Mouse (Mus musculus) CH12F3 (cell line): Measurements from ENCODE around the gene Spata5.

Source experiments
- in situ Hi-C: fragments of 300-500 bp; cut with MboI; formaldehyde crosslinking; loops from 2 replicates; pipeline ENCODE4 v1.14.3; 2020; ENCODE audit warnings: low sequenced_read_pairs

Spata5 gene

DNA sequence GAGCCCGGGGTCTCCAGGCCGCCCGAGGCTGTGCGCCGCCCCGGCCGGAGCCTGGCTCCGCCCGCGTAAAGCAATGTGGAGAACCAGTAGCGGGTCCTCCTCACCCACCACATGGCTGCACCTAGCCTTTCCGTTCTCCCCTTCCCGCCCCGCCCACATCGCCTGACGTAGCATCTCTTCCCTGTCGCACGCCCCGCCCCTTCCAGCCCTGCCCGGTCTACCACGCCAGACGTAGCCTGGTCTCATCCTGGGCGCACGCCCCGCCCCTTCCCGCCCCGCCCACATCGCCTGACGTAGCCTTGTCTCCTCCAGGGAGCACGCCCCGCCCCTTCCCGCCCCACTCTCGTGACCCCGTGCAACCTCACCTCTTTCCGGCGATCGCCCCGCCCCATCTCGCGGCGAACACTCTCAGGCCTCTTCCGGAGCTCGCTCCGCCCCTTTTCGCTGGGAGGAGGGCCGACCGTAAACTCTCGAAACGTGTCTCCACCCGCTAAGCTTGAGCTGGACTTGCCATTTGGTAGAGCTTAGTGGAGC lies at the start of gene Spata5:
Gene Spata5 (plus strand): TSS at position 439 of the 534 bp plus-strand sequence.
- in situ Hi-C loops, result no loop called here

DNA sequence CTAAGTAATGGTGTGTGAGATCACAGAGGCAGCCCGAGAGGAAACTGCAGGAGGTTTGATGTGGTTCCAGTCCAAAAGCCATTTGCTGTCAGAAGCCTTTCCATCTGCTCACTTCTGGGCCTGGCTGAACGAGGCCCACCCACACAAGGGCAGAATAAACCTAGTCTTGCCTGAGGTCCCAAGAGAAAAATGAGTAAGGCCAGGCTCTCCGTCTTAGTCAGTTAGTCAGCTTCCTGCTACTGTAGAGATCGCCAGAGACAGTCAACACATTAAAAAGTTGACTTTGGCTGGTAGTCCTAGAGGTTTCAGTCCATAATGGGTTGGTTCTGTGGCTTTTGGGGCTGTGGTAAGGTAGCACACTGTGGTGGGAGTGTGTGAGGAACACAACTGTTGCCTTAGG lies 49.3 kb upstream of the Spata5 start:
- in situ Hi-C loops, result no loop called here

DNA sequence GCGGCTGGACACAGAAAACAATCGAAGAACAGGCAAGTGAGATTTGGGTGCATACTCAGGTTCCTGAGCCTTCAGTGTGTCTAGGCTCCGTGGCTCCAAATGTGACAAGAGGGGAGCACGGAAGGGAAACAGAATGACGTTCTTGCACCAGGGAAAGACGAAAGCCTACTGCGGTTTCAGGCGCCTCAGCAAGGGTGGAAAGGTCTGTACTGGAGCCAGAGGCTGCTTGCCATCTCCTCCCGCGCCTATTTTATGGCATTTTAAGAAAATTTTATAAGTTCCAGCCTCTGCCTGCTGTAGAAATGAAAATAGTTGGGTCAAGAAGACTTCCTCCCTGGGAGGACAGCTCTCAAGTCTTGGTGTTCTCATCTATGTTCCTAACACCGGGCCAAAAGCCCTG lies 46.0 kb upstream of the Spata5 start:
- in situ Hi-C loops, result no loop called here

DNA sequence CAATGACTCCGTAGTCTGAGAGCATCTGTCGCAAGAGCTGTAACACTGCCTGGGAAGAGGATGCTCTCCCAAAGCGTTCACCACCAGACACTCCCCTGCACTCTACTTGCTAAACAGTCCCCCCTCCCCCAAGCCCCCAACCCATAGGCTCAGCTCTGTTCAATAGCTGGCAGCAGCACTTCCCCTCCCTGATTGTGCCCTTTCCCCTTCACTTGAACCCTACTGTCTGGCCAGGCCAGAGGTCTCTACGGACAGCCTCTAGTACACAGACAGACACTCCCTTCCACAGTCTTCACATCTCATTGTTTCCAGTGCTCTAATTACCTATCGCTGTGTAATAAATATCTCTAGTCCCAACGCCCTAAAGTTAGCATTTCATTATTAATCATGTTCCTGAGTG lies 41.8 kb upstream of the Spata5 start:
- in situ Hi-C loops, result no loop called here

DNA sequence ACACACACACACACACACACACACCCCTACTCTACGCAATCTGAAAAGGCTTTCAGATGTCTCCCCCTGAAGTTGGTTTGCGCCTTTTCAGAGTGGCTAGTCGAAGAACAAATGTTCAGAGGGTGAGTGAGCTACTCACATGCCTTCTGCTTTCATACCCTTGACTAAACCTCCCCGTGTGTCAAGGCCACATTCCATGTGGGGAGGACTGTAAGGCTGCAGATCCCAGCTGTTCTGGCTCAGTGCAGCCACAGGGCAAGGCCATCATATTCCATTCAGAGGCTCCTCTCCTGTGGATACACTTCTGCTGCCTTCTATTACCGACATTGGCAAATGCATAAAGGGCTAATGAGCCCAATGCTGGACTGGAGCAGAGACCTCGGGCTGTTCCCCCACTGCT lies 41.3 kb upstream of the Spata5 start:
- in situ Hi-C loops, result no loop called here

DNA sequence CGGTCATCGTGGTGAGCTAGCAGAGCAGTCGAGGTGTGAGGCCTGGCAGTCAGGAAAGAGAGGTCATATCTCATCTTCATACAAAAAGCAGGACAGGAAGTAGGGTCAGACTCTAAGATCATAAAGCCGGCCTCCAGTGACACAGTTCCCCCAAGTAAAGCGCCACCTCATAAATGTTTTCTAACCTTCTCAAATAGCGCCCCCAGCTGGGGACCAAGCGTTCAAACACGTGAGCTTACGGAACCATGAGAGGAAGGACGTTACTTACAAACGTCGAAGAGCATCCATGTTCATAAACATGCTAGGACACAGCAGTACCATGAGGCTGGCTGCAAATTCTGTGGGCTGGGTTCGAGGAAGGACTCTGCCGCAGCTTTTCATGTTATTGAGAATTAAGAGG lies 40.5 kb upstream of the Spata5 start:
- in situ Hi-C loops, result no loop called here

DNA sequence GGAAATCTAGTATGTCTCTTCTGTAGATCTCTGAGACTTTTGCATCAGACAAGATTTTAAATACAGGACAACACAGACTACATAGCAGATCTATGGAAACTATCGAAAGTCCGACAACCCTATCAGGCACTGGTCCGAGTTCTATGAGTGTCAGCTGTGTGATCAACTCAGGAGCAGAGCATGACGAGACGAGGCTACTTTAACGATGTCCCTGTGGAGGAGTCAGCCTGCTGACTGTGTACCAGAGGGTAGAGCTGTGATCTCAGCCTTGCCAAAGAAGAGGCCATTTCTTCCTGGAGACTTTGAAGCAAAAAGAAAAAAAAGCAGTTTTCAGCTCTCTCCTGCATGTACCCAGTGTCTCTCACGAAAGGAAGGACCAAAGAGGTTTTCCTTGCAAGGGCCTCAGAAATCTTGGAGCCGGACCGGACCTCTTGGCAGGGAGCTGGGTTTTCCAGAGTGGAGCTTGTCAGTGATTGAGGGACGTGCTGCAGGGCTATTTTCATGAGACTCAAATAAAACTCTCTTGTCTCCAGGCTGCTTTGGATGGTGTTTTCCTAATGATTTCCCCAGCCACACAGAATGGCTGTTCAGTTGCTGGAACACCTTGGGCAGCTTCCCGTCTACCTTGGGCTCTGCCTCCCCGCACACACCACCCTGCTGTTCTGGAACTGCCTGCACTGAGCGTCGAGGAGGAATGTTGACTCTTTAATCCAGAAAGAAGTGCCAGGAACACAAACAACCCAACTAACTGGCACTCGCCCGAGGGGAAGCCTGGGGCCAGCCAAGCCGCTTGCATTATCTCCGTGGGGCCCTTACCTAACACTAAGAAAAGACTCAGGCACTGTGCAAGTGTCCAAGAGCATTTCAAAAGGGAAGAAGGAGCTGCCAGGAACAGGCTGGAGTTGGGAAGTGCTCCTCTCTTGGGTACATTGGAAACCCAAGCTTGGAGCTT lies 39.5 kb upstream of the Spata5 start:
- in situ Hi-C loops, result no loop called here

DNA sequence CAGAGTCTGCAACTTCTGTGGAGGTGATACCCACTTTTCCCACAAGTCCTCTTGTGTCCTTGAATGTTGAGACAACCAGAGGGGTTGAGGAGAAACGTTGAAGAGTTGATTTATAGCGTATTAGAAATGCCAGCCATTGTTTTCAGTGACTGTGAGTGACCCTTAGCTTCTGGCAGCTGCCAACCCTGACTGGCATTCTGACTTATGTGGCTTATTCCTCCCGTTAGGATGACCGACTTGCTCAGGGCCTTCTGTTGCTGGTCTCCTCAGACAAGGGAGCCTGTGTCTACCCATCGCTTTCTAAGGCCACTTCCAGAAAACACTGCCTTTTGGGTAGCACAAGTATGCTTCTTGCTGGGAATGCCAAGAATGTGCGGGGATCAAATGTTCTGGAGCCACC lies 38.2 kb upstream of the Spata5 start:
- in situ Hi-C loops, result no loop called here

DNA sequence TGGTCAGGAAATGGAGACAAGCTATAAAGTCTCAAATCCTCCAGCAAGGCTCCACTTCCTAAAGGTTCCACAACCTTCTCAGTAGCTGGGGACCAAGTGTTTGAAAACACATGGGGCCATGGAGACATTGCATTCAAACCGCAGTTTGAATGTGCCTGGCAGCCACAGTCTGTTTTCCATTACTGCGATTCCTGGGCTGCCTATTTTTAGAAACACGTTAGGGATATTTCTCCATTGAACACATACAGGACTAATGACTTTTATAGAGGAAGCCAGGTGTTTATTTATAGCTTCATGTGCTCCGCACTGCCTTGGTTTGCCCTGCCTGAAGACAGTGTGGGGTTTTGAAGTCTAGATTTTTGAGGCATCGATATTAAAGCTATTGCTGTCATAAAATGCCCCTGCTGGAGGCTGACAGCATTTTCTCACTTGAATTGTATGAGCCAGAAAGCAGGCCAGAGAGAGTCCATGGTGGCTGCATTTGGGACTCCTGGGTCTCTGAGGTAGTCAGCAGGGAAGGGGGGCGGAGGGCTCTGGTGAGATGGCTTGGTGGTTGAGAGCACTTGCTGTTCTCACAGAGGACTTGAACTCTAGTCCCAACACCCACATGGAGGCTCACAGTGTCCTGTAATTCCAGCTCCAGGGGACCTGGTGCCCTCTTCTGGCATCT lies 36.5 kb upstream of the Spata5 start:
- in situ Hi-C loops, result no loop called here

DNA sequence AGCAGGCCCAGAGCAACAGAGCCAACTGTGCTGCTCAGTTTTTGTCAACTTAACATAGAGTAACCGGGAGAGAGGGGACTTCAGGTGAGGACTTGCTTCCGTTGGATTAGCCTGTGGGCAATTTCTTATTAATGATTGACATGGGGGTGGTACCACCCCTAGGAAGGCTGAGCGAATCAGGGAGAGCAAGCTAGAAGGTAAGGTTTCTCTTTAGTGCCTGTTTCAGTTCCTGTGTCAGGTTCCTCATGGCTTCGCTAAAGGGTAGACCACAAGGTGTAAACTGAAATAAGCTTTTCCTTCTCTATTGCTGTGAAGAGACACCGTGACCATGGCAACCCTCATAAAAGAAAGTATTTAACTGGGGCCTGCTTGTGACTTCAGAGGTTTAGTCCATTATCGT lies 32.4 kb upstream of the Spata5 start:
- in situ Hi-C loops, result no loop called here

DNA sequence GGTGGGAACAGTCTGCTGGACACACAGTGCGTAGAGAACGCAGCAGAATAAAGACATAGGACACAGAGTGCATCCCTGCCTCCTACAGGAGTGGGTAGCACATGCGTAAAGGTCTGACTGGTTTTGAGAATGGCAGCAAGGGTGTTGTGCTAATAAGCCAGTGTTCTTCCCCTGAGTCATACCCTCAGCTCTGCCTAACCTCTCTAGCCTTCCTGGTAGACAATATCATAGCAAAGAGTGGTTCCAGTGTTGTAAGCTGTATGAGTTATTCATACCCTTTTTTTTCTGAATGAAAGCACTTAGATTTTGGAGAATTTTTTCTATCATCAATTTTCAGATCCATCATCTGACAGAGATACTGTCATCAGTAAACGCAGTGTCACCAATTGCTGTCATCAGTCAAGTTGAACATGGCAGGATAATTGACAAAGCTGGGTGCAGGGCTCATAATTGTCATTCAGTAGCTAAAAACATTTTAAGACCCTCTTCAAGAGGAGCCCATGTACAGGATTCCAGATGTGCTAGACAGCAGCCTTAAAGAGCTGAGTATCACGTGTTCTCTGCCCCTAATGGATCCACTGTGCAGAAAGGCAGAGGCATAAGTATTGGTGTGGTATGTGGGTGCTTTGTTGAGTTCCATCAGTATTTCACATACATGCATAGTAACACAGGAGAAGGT lies 22.6 kb upstream of the Spata5 start:
- in situ Hi-C loops, result no loop called here

DNA sequence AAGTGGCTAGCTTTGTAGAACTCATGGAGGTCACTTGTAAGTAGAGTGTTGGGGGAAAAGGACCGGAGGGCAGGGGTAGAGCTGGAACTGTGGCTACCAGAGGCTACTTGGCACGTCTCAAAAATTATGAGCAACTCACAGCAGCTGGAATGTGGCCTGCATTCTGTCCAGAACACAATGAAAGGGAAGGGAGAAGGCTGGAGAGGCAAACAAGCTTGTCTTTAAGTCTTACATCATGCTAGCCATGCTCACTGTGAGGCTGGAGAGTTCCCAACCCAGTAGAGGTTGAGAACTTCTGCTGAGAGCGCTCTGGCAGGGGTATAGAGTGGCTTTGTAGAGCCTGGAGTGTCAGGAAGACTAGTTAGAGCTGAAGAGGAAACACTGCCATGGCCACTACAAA lies 22.1 kb upstream of the Spata5 start:
- in situ Hi-C loops, result no loop called here

DNA sequence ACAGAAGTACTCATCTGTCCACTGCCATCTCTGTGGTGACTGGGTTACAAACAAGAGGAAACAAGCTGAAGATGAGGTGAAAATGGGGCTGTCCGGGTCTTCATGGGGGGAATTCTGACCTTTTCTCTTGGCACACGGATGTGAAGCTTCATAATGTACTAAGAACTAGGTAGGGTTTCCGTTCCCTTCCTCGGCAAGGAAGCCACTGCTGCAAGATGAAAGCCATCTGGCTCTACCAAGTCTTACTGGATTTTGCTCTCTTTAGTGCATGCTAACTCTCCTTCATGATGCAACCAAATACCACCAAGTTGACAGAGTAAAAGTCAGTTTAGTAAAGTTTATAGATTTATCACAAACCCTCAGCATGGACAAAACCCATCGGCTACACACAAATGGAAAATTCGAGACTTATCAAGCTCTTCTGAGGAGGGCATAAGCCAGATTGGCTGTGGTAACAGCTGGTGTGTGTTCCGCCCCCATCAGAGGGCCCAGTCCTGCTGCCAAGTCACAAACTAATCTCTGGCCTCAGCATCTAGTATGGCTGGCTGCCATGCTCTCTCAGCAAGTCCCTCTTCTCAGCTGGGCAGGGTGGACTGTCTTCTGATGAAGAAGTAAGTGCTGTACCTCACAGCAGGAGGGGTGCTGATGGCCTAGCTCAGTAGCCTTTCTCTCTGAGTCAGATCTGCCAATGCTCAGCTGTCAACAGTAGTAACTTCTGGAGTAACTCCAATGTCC lies 20.9 kb upstream of the Spata5 start:
- in situ Hi-C loops, result no loop called here

DNA sequence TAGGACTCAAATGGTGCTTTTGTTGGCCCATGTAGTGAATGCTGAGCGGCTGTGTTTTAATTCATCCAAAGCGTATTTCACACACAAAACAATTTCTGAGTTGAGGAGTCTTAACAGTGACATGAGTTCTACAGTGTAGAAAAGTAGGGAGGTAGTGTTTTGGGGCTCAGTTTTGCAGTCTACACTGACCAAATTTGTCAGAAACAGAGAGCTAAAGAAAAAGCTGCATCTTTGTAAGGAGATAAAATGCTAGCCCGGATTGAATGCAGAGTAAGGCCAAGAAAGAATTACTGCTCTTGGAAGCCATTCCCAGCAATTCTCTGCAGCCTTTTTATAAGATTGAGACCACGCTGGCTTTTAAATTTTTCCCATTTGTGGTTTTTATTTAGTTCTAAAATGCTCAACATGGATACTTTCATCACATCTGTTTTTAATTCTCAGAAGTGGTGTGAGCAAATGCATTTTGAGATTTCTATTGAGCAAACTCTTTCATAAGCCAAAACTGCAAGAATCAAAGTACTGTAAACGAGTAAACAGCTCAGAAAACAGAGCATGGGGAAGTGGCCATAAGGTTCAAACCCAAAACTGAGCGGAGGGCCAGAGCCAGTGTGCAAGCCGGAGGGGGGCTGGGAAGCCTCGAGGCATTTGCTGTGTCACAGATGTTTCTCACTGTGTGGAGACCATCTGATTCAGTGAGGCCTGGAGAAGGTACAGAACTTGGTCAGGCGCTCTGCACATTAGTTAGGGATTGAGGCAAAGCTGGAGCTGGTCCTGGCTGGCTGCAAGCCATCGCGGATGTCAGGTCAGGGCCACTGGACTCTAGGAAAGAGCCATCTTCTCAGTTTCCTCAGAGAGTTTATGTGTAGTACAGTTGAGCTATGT lies 17.7 kb upstream of the Spata5 start:
- in situ Hi-C loops, result no loop called here

DNA sequence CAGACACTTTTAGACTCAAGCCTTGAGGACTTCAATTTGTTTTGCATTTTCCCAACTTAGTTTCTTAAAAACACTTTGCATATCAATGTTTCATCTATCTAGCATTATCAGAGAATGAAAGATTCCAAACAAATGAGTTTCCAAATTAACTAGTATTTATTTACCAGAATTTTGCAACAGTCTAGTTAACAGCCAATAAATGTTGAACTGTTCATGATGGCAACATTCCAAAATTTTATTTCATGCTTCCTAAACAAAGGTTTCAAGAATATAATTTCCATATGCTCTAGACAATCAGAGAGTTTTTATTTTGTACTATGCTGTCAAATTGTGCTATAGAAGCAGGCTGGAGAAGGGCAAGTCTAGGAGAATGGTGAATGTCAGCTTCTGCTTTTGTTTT lies 12.1 kb upstream of the Spata5 start:
- in situ Hi-C loops, result no loop called here

DNA sequence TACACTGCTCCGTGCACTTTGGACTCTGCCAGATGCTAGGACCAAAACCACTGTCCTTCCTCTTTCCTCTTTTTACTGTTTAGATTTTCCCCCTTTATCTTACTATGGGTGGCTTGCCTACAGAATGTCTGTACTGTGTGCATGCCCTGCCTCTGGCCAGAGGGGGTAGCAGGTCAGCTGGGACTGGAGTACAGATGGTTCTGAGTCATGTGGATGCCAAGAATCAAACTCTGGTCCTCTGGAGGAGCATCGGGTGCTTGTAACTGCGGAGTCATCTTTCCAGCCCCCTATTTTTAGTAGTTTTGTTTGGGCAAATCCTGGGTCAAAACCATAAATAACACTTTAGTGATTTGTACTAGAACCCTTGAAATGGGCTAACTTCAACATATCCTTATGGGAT lies 6.2 kb upstream of the Spata5 start:
- in situ Hi-C loops, result no loop called here

DNA sequence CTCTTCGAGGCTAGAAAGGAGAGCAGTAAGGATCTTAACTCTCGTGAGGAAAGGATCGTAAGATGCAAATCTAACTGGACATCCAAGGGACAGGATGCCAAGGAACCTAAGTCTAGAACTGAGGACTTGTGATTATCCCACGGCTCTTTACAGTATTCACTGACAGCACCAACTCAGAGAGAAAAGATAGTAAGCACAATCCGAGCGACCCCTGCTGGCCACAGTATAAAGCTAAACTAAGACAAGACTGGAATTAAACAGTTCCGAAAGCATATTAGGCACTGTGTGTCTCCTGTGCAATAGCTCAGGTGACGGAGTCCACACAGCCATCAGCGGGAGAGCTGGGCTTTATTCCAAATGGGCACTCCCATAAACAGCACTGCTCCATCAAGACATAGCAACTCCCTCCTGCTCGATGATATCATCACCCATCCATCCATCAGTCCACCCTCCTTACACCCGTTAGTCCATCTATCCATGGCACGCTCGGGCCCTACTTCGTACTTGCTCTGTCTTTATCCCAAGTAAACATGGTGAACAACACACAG lies 5.2 kb upstream of the Spata5 start:
- in situ Hi-C loops, result no loop called here

DNA sequence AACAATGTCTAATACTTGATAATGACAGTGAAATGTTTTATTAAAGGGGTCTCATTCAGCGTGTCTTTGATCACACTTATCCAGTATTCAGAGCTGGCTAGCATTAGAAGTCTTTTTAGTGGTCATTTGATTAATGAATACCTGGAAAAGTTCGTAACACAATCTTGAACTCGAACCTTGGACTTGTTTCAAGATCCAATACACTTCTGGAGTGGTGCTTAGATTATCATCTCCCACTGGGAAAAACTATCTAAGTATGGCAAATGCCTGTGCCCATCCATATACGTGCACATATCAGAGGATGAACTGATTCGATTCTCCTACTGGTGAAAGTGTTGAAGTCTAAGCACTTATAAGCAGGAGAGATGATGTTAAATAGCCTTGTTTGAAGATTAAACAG lies 1.4 kb upstream of the Spata5 start:
- in situ Hi-C loops, result no loop called here

DNA sequence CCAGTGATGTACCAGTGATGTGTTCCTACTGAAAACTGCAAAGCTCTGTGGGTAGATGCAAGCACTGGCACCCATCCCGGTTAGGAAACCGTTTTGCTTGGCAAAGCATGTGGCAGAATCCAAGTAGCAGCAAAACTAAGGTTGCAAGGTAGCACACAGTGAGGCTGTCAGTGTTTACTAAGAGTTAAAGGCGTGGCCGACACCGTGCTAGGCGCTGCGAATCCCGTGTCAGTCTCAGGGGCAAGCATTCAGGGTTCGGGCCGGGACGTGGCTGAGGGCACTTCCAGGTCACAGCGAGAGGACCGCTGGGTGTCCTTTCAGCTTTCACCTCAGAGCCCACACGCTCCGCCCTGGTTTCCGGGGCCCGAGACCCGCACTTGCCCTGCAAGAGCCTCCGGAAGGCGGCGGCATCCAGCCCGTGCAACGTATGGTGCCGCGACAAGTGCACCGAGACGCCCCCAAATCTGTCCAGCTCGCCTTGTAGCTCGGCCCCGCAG lies 687 bp upstream of the Spata5 start:
- in situ Hi-C loops, result no loop called here
